Mouse (Mus musculus) spleen, adult 2 months (tissue): ENCODE results near the gene Gm11639. TPM values are rescaled to one million over a fixed set of nuclear protein-coding genes. Genes with fewer than 3 reads are reported as not detected.

ENCODE experiments used
- DNase-seq, 2 experiments: peaks; one replicate each; pipeline versions ENCODE4 v3.0.0 to v3.0.0-alpha.2; 2012 to 2021; ENCODE audit warnings: low spot score in 2 of 2, low read depth in 1 of 2
- H3K27ac ChIP-seq: fragments of 200-500 bp; 2 replicates; pipeline ENCODE4 v1.5.1; 2012; ENCODE audit warnings: low read length, inconsistent platforms; ENCODE audit not compliant: insufficient read depth
- H3K27me3 ChIP-seq: fragments of 200-500 bp; 2 replicates; pipeline ENCODE4 v1.6.1; 2012; ENCODE audit warnings: mild to moderate bottlenecking, moderate library complexity, low read length, inconsistent platforms; ENCODE audit not compliant: control insufficient read depth, insufficient read depth
- H3K36me3 ChIP-seq: fragments of 200-500 bp; 2 replicates; pipeline ENCODE4 v1.6.1; 2012; ENCODE audit warnings: mild to moderate bottlenecking, low read length, inconsistent platforms; ENCODE audit not compliant: control insufficient read depth, insufficient read depth
- H3K4me1 ChIP-seq: fragments of 200-500 bp; 2 replicates; pipeline ENCODE4 v1.6.1; 2011; ENCODE audit warnings: inconsistent platforms; ENCODE audit not compliant: control insufficient read depth, insufficient read depth, insufficient read length
- H3K4me3 ChIP-seq: fragments of 200-500 bp; 2 replicates; pipeline ENCODE4 v1.5.1; 2011; ENCODE audit warnings: mild to moderate bottlenecking, inconsistent platforms; ENCODE audit not compliant: insufficient read depth, insufficient read length; ENCODE audit errors: extremely low read depth
- CTCF ChIP-seq: fragments of 200-500 bp; IDR thresholded peaks from 2 replicates; pipeline ENCODE4 v1.5.1; 2011; ENCODE audit warnings: mild to moderate bottlenecking, inconsistent platforms; ENCODE audit not compliant: insufficient read depth, insufficient read length, insufficient replicate concordance; ENCODE audit errors: extremely low read depth
- POLR2A ChIP-seq: fragments of 200-500 bp; IDR thresholded peaks from 2 replicates; pipeline ENCODE4 v1.6.1; 2011; ENCODE audit warnings: low read depth, low read length, inconsistent platforms
- WGBS: fragments of 180-500 bp; shearing (Covaris S2); methylation state at CpG from one replicate; pipeline ENCODE4 v1.1.7; 2018; 5-methylcytosine and 5-hydroxymethylcytosine counted together
- polyA plus RNA-seq: library from polyadenylated mRNA; depleted of rRNA; stranded (reverse); fragments of >200 nt; gene quantifications from 2 replicates; pipeline ENCODE4 v1.2.3, GENCODE M21; 2012

Gene Gm11639
- polyA plus RNA-seq, 1 experiment = not detected

- TF ChIP-seq CTCF (no peak), POLR2A (no peak)
- peaks cover 13% of the 10 kb centered on the region for H3K36me3 ChIP-seq
- DNase-seq = no peak
- H3K4me1 ChIP-seq = no peaks in the 10 kb centered on the region
- no peaks in the 10 kb centered on the region for H3K27me3 ChIP-seq
- H3K27ac ChIP-seq = no peak overlapping the region
- no peak overlapping the region for H3K4me3 ChIP-seq
Observed at GRCm38 (mm10) chr11:105143564-105143963, 458.1 kb downstream of the Gm11639 start.

DNA sequence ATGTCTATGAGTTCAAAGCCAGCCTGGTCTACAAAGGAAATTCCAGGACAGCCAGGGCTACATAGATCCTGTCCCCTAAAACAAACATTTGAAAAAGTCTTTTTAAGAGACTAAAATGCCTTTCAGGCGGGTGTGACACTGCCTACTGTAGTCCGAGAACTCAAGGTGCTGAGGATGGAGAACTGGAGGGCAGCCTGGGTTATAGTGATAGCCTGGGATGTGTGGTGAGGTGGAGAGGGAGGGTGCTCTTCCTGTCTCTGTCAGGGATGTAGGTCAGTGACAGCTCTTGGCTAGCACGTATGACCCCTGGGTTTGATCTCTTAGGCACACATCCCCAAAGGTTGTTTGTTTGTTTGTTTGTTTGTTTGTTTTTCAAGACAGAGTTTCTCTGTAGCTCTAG lies 458.6 kb downstream of the Gm11639 start:
- Histone ChIP-seq H3K36me3 (peaks cover 13% of the 10 kb centered on the region), H3K27ac (no peak overlapping the region), H3K27me3 (no peaks in the 10 kb centered on the region), H3K4me3 (no peak overlapping the region), H3K4me1 (no peaks in the 10 kb centered on the region)
- TF ChIP-seq CTCF (no peak), POLR2A (no peak)
- DNase-seq = no peak
- WGBS = 89% methylated on average over 3 of the region's 3 CpGs

DNA sequence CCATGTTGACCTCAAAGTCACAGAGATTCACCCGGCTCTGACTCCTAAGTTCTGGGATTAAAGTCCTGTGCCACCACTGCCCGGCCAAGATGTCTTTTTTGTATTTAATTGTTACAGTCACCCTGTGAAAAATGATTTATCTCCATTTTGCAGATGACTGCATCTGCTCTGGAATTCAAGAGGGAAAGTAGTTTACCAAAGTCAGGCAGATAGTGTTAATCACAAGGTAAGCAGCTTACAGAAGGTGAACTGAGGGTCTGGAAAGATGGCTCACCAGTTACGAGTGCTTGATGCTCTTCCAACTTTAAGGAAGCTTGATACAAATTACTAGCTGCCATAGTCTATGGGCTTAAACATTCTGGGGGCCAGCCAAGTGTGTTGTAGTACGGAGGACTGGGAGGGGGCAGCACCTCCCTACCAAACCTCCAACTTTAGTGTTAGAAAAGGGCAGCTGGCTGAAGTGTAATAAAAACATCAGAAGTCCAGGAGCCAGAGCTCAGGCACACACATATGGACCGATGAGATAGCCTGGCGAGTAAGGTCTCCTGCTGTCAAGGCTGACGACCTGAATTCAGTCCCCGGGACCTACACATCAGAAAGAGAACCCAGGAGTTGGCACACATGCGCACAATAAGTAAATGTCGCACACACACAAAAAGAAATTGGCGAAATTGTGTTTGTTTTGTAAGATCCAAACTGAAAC lies 459.2 kb downstream of the Gm11639 start:
- Histone ChIP-seq H3K27me3 (no peaks in the 10 kb centered on the region), H3K4me1 (no peaks in the 10 kb centered on the region), H3K36me3 (peaks cover 8% of the 10 kb centered on the region), H3K27ac (no peak overlapping the region), H3K4me3 (no peak overlapping the region)
- no peak for TF ChIP-seq CTCF
- TF ChIP-seq POLR2A = no peak
- no peak for DNase-seq
- 81% methylated on average over 11 of the region's 11 CpGs for WGBS

- H3K36me3 ChIP-seq = peaks cover 7% of the 10 kb centered on the region
- no peak overlapping the region for H3K27ac ChIP-seq
- WGBS = 62% methylated on average over 10 of the region's 10 CpGs
- no peak overlapping the region for H3K4me3 ChIP-seq
- no peaks in the 10 kb centered on the region for H3K4me1 ChIP-seq
- DNase-seq = no peak
- H3K27me3 ChIP-seq = no peaks in the 10 kb centered on the region
- TF ChIP-seq POLR2A (no peak), CTCF (no peak)
Observed at GRCm38 (mm10) chr11:105145211-105145610, 459.7 kb downstream of the Gm11639 start.

DNA sequence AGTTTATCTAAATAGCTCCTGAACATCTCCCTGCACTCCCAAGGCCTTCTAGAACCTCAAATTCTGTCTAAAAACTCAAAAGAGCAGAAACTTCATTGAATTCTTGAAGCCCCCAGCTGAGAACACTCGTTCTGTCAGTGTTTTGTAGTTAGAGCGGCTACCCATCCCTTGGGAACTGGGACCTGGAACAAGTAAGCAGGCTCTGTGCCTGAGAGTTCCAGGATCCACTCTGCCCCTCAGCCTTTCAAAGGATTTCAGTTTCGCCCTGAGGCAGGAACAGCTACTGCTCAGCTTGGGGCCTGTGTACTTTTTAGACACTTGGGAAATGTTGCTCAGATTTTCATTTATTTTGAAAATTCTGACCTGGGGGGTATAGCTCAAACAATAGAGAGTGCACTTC lies 461.1 kb downstream of the Gm11639 start, which contains the start of gene Gm10842:
Gene Gm10842 (plus strand): TSS at position 301 of the 400 bp plus-strand sequence.
- no peak for DNase-seq
- WGBS = 89% methylated on average over 3 of the region's 3 CpGs
- Histone ChIP-seq H3K27me3 (no peaks in the 10 kb centered on the region), H3K36me3 (no peaks in the 10 kb centered on the region), H3K4me1 (no peaks in the 10 kb centered on the region), H3K27ac (no peak within 1 kb of the TSS), H3K4me3 (no peak within 1 kb of the TSS)
- TF ChIP-seq CTCF = no peak
- no peak for TF ChIP-seq POLR2A

- DNase-seq = no peak
- H3K36me3 ChIP-seq = no peaks in the 10 kb centered on the region
- TF ChIP-seq POLR2A (no peak), CTCF (no peak)
- H3K4me1 ChIP-seq = peaks cover 2% of the 10 kb centered on the region; the same call in 1 of the 2 replicates
- H3K27me3 ChIP-seq = no peaks in the 10 kb centered on the region
- no peak overlapping the region for H3K27ac ChIP-seq
- WGBS = 78% methylated on average over 3 of the region's 3 CpGs
- H3K4me3 ChIP-seq = no peak overlapping the region
Observed at GRCm38 (mm10) chr11:105149353-105149752, 463.8 kb downstream of the Gm11639 start.

DNA sequence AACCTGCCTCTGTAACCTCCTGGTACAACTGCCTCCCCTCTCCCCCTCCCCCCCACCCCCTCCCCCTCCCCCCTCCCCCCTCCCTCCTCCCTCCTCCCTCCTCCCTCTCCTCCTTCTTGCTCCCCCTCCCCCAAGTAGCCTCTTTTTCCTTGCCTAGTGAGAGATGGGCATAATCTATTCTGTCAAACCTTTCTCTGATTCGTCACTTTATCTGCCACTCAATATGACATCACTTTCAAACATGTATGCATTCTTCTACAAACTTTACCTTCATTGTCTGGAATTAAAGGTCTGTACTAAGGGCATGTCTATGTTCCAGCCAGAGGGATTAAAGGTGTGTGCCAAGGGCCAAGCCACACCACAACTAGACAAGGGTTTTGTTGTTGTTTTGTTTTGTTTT lies 464.3 kb downstream of the Gm11639 start:
- Histone ChIP-seq H3K36me3 (no peaks in the 10 kb centered on the region), H3K27ac (no peak overlapping the region), H3K4me3 (no peak overlapping the region), H3K4me1 (peaks cover 2% of the 10 kb centered on the region; the same call in 1 of the 2 replicates), H3K27me3 (no peaks in the 10 kb centered on the region)
- DNase-seq = no peak
- no peak for TF ChIP-seq POLR2A
- TF ChIP-seq CTCF = no peak
- 100% methylated on average over 1 of the region's 1 CpGs for WGBS
